Mouse (Mus musculus) fibroblast of lung, adult 2 months (primary cell): ENCODE measurements around the gene Gm20388.
"Not testable (repeated sequence)": the region's sequence is repeated elsewhere in the genome, so short reads cannot be mapped to it uniquely, and the experiment has no call there.

Experiments
- DNase-seq: peaks from one replicate; pipeline ENCODE4 v3.0.0-alpha.2; 2011; ENCODE audit warnings: low read depth

Gm20388 gene

GRCm38 (mm10) chr8:120634329-120634839, 723.7 kb downstream of the Gm20388 start:
- no peak for DNase-seq

- DNase-seq, result no peak
These were observed 730.6 kb downstream of the Gm20388 start for GRCm38 (mm10) chr8:120641245-120641644.

GRCm38 (mm10) chr8:120642031-120642662, 731.5 kb downstream of the Gm20388 start:
- no peak for DNase-seq

GRCm38 (mm10) chr8:120644663-120645062, 734.0 kb downstream of the Gm20388 start:
- peak; percentile 95 for DNase-seq

GRCm38 (mm10) chr8:120647532-120647931, 736.9 kb downstream of the Gm20388 start, which contains the start of gene 1190005I06Rik:
Gene 1190005I06Rik (minus strand): TSS chr8:120647632.
- no peak for DNase-seq

GRCm38 (mm10) chr8:120656322-120657052, 745.8 kb downstream of the Gm20388 start:
- DNase-seq, result no peak

GRCm38 (mm10) chr8:120657415-120657814, 746.8 kb downstream of the Gm20388 start:
- no peak for DNase-seq

- DNase-seq, result no peak
These were observed 753.9 kb downstream of the Gm20388 start for GRCm38 (mm10) chr8:120664566-120664965.

GRCm38 (mm10) chr8:120665726-120666455, 755.2 kb downstream of the Gm20388 start:
- no peak for DNase-seq

- no peak for DNase-seq
These were observed 756.3 kb downstream of the Gm20388 start for GRCm38 (mm10) chr8:120666807-120667470.

GRCm38 (mm10) chr8:120667561-120668373, 757.1 kb downstream of the Gm20388 start, which contains the start of the genes Gm27021 and Cox4i1:
Gene Gm27021 (minus strand): TSS chr8:120668079.
Gene Cox4i1 (plus strand): TSS chr8:120668222.
- no peak for DNase-seq

GRCm38 (mm10) chr8:120668374-120668905, 757.8 kb downstream of the Gm20388 start, which contains the start of gene Emc8:
Gene Emc8 (minus strand): TSS chr8:120668573.
- DNase-seq, result no peak

- no peak for DNase-seq
These were observed 761.1 kb downstream of the Gm20388 start for GRCm38 (mm10) chr8:120671775-120672174.

GRCm38 (mm10) chr8:120672626-120673229, 762.1 kb downstream of the Gm20388 start:
- no peak for DNase-seq

GRCm38 (mm10) chr8:120673298-120673697, 762.7 kb downstream of the Gm20388 start:
- DNase-seq, result no peak

GRCm38 (mm10) chr8:120675718-120676117, 765.1 kb downstream of the Gm20388 start:
- no peak for DNase-seq

GRCm38 (mm10) chr8:120678447-120678846, 767.8 kb downstream of the Gm20388 start:
- no peak for DNase-seq

GRCm38 (mm10) chr8:120679629-120680387, 769.2 kb downstream of the Gm20388 start:
- DNase-seq, result no peak

- DNase-seq, result not testable (repeated sequence)
These were observed 769.8 kb downstream of the Gm20388 start for GRCm38 (mm10) chr8:120680405-120680804.
